In genomic region chr19:21563789-21564460, GRCm38 (mm10) we compare ENCODE assay signal across 8 mouse cellular contexts.
DNase-seq lines count a peak whose midpoint lies in the region; ATAC-seq and TF ChIP-seq lines count a peak whose summit lies in the region.

No protein-coding gene starts in this region.

- no peak overlapping the region for H3K4me3 ChIP-seq in embryonic facial prominence, embryonic 12.5 days
- no peak overlapping the region for H3K4me3 ChIP-seq in kidney, embryonic 14.5 days (ENCODE audit: low read length)
- no peak overlapping the region for H3K4me3 ChIP-seq in liver, adult 2 months (ENCODE audit: insufficient read depth, low read depth, low read length)
- no peak overlapping the region for H3K4me3 ChIP-seq in stomach, embryonic 14.5 days (ENCODE audit: low read depth, low read length)

- ATAC-seq in embryonic facial prominence, embryonic 12.5 days (ENCODE audit: insufficient number of reproducible peaks, insufficient read depth, low FRiP score, low TSS enrichment), result peak; percentile 38; the same call in 1 of the 2 replicates
- peak; percentile 59 for ATAC-seq in kidney, embryonic 14.5 days (ENCODE audit: low FRiP score, low TSS enrichment)
- ATAC-seq in stomach, embryonic 14.5 days (ENCODE audit: insufficient number of reproducible peaks, insufficient read depth, low FRiP score, low read depth), result peak; percentile 64; the same call in 1 of the 2 replicates

- no peak overlapping the region for H3K27ac ChIP-seq in embryonic facial prominence, embryonic 12.5 days
- H3K27ac ChIP-seq in kidney, embryonic 14.5 days (ENCODE audit: low read depth, low read length), result no peak overlapping the region
- H3K27ac ChIP-seq in liver, adult 2 months (replicated peaks; ENCODE audit: insufficient read depth, low read depth, low read length), result no peak overlapping the region
- H3K27ac ChIP-seq in stomach, embryonic 14.5 days (ENCODE audit: low read length), result no peak overlapping the region

- no peaks in the 10 kb centered on the region for H3K4me1 ChIP-seq in embryonic facial prominence, embryonic 12.5 days
- no peaks in the 10 kb centered on the region for H3K4me1 ChIP-seq in kidney, embryonic 14.5 days (ENCODE audit: control insufficient read depth, insufficient read depth, low read length)
- no peaks in the 10 kb centered on the region for H3K4me1 ChIP-seq in liver, adult 2 months (ENCODE audit: control insufficient read depth, insufficient read depth, low read length)
- no peaks in the 10 kb centered on the region for H3K4me1 ChIP-seq in stomach, embryonic 14.5 days (ENCODE audit: control insufficient read depth, insufficient read depth, low read length)

- TF ChIP-seq CTCF in liver, adult 2 months (IDR thresholded peaks at IDR 0.05; ENCODE audit: low read depth, low read length), result peak; percentile 94

- H3K4me2 ChIP-seq in embryonic facial prominence, embryonic 12.5 days (replicated peaks), result no peak overlapping the region
- H3K4me2 ChIP-seq in kidney, embryonic 14.5 days (replicated peaks; ENCODE audit: low read depth, low read length), result no peak overlapping the region
- no peak overlapping the region for H3K4me2 ChIP-seq in stomach, embryonic 14.5 days (replicated peaks; ENCODE audit: low read depth, low read length)

- H3K36me3 ChIP-seq in embryonic facial prominence, embryonic 12.5 days, result no peaks in the 10 kb centered on the region
- no peaks in the 10 kb centered on the region for H3K36me3 ChIP-seq in kidney, embryonic 14.5 days (ENCODE audit: control insufficient read depth, insufficient read depth, low read length)
- no peaks in the 10 kb centered on the region for H3K36me3 ChIP-seq in liver, adult 2 months (ENCODE audit: control insufficient read depth, insufficient read depth, low read length)
- no peaks in the 10 kb centered on the region for H3K36me3 ChIP-seq in stomach, embryonic 14.5 days (ENCODE audit: control insufficient read depth, insufficient read depth, low read length)

- no peaks in the 10 kb centered on the region for H3K9me3 ChIP-seq in embryonic facial prominence, embryonic 12.5 days
- H3K9me3 ChIP-seq in kidney, embryonic 14.5 days (ENCODE audit: control insufficient read depth, low read length), result no peaks in the 10 kb centered on the region
- no peaks in the 10 kb centered on the region for H3K9me3 ChIP-seq in stomach, embryonic 14.5 days (ENCODE audit: control insufficient read depth, low read depth, low read length)

- H3K27me3 ChIP-seq in embryonic facial prominence, embryonic 12.5 days, result no peaks in the 10 kb centered on the region
- H3K27me3 ChIP-seq in kidney, embryonic 14.5 days (ENCODE audit: control insufficient read depth, insufficient read depth, low read length), result no peaks in the 10 kb centered on the region
- H3K27me3 ChIP-seq in liver, adult 2 months (ENCODE audit: control insufficient read depth, insufficient read depth, low read length), result no peaks in the 10 kb centered on the region
- H3K27me3 ChIP-seq in stomach, embryonic 14.5 days (ENCODE audit: control insufficient read depth, insufficient read depth, low read length), result no peaks in the 10 kb centered on the region

- no peak overlapping the region for H3K9ac ChIP-seq in embryonic facial prominence, embryonic 12.5 days
- no peak overlapping the region for H3K9ac ChIP-seq in kidney, embryonic 14.5 days (ENCODE audit: low read depth, low read length)
- H3K9ac ChIP-seq in liver, adult 2 months (ENCODE audit: low read depth, low read length), result no peak overlapping the region
- H3K9ac ChIP-seq in stomach, embryonic 14.5 days (replicated peaks; ENCODE audit: low read depth, low read length), result no peak overlapping the region

- no peaks in the 10 kb centered on the region for H3K79me2 ChIP-seq in liver, adult 2 months (ENCODE audit: control insufficient read depth, insufficient read depth, low read length)

- peak; percentile 84 for DNase-seq in A20 (ENCODE audit: low read depth, low spot score)
- peak; percentile 74 for DNase-seq in adrenal gland, postnatal 25 days
- peak; percentile 76 for DNase-seq in heart, adult 8-10 months (ENCODE audit: low spot score)
- DNase-seq in liver, adult 2 months (ENCODE audit: extremely low read depth, low read depth, low spot score), result peak; percentile 54
- peak; percentile 75 for DNase-seq in neural tube, embryonic 10.5 days (ENCODE audit: extremely low spot score, low spot score)

- 29% methylated on average over 11 of the region's 11 CpGs for WGBS in embryonic facial prominence, embryonic 12.5 days
- WGBS in kidney, embryonic 14.5 days, result 27% methylated on average over 11 of the region's 11 CpGs
- WGBS in liver, adult 2 months, result 24% methylated on average over 11 of the region's 11 CpGs
- 27% methylated on average over 11 of the region's 11 CpGs for WGBS in stomach, embryonic 14.5 days

- TF ChIP-seq POLR2A in liver, adult 2 months (IDR thresholded peaks at IDR 0.05; ENCODE audit: extremely low read depth, insufficient read depth, low read length), result no peak
